Mouse (Mus musculus) CH12.LX (cell line): ENCODE measurements around the gene Cpne5. TPM values are rescaled to one million over a fixed set of nuclear protein-coding genes. Genes with fewer than 3 reads are reported as not detected.

Source experiments
- DNase-seq: peaks from one replicate; pipeline ENCODE4 v3.0.0-alpha.2; 2013; ENCODE audit errors: extremely low read depth
- H3K27ac ChIP-seq: 2 replicates; pipeline ENCODE4 v1.5.1; 2012; ENCODE audit warnings: low read depth, mild to moderate bottlenecking, control low read depth, moderate library complexity; ENCODE audit not compliant: insufficient read depth
- H3K27me3 ChIP-seq: replicated peaks from 2 replicates; pipeline ENCODE3; 2012; ENCODE audit warnings: inconsistent platforms
- H3K36me3 ChIP-seq, 2 experiments: replicated peaks in 1 of 2; 2 replicates each; pipeline versions ENCODE3 to v1.6.1; 2012; ENCODE audit warnings: inconsistent platforms in 1 of 2, low read length in 1 of 2, mild to moderate bottlenecking in 1 of 2, mixed read lengths in 1 of 2, moderate library complexity in 1 of 2; ENCODE audit not compliant: control insufficient read depth in 1 of 2, insufficient read depth in 1 of 2
- H3K4me1 ChIP-seq, 2 experiments: 2 replicates each; pipeline ENCODE4 v1.6.1; 2012; ENCODE audit warnings: inconsistent platforms in 1 of 2, moderate library complexity in 1 of 2; ENCODE audit not compliant: insufficient read depth in 2 of 2, control insufficient read depth in 1 of 2
- H3K4me2 ChIP-seq: 2 replicates; pipeline ENCODE4 v1.6.1; 2012; ENCODE audit warnings: low read depth, mild to moderate bottlenecking, control low read depth; ENCODE audit not compliant: poor library complexity, insufficient read depth, severe bottlenecking
- H3K4me3 ChIP-seq, 3 experiments: fragments of 150-350 bp in 1 of 3; sonication (generic) in 1 of 3; replicated peaks in 1 of 3; 2 replicates each; pipeline versions ENCODE3 to v1.5.1; 2011 to 2012; ENCODE audit warnings: low read depth in 2 of 3, low read length in 2 of 3, mild to moderate bottlenecking in 2 of 3, moderate library complexity in 2 of 3, control low read depth in 1 of 3, improper control_type of control experiment in 1 of 3, inconsistent platforms in 1 of 3, mixed read lengths in 1 of 3; ENCODE audit not compliant: poor library complexity in 1 of 3
- H3K79me2 ChIP-seq: replicated peaks from 2 replicates; pipeline ENCODE4 v1.6.1; 2012; ENCODE audit warnings: mild to moderate bottlenecking, moderate library complexity; ENCODE audit not compliant: control insufficient read depth, poor library complexity, insufficient read depth, severe bottlenecking; ENCODE audit errors: extremely low read depth
- H3K9ac ChIP-seq: 2 replicates; pipeline ENCODE4 v1.6.1; 2012; ENCODE audit warnings: low read depth, mild to moderate bottlenecking, control low read depth, moderate library complexity; ENCODE audit not compliant: insufficient read depth
- H3K9me3 ChIP-seq: replicated peaks from 2 replicates; pipeline ENCODE3; 2012; ENCODE audit warnings: low read length, inconsistent platforms, mixed read lengths
- BHLHE40 ChIP-seq: IDR thresholded peaks from 2 replicates; pipeline ENCODE4 v1.6.1; 2011; ENCODE audit warnings: mild to moderate bottlenecking, low read depth, low read length, improper control_type of control experiment
- CTCF ChIP-seq, 2 experiments: IDR thresholded peaks in 1 of 2; conservative IDR thresholded peaks in 1 of 2; 2 replicates each; pipeline ENCODE4 v1.5.1; 2011 to 2012; ENCODE audit warnings: low read depth in 2 of 2, low read length in 2 of 2, improper control_type of control experiment in 1 of 2, inconsistent platforms in 1 of 2, mild to moderate bottlenecking in 1 of 2, moderate library complexity in 1 of 2
- E2F4 ChIP-seq: IDR thresholded peaks from 2 replicates; pipeline ENCODE4 v1.6.1; 2011; ENCODE audit warnings: low read depth, low read length, improper control_type of control experiment; ENCODE audit not compliant: insufficient replicate concordance
- ELF1 ChIP-seq: IDR thresholded peaks from 2 replicates; pipeline ENCODE4 v1.6.1; 2014; ENCODE audit warnings: low read depth, mild to moderate bottlenecking, inconsistent platforms, low read length, improper control_type of control experiment
- HCFC1 ChIP-seq: IDR thresholded peaks from 2 replicates; pipeline ENCODE4 v1.6.1; 2012; ENCODE audit warnings: low read depth, mild to moderate bottlenecking, inconsistent platforms, low read length, improper control_type of control experiment
- IRF4 ChIP-seq: IDR thresholded peaks from 2 replicates; pipeline ENCODE4 v1.6.1; 2014; ENCODE audit warnings: low read depth, mild to moderate bottlenecking, inconsistent platforms, low read length, improper control_type of control experiment
- KAT2A ChIP-seq: IDR thresholded peaks from 2 replicates; pipeline ENCODE4 v1.6.1; 2012; ENCODE audit warnings: low read length, improper control_type of control experiment, inconsistent platforms; ENCODE audit not compliant: insufficient replicate concordance
- MAZ ChIP-seq: IDR thresholded peaks from 2 replicates; pipeline ENCODE4 v1.6.1; 2012; ENCODE audit warnings: low read depth, mild to moderate bottlenecking, inconsistent platforms, low read length, improper control_type of control experiment, moderate library complexity
- MEF2A ChIP-seq: IDR thresholded peaks from 2 replicates; pipeline ENCODE4 v1.6.1; 2014; ENCODE audit warnings: low read depth, mild to moderate bottlenecking, inconsistent platforms, low read length, improper control_type of control experiment, borderline replicate concordance
- MYC ChIP-seq: IDR thresholded peaks from 2 replicates; pipeline ENCODE4 v1.6.1; 2011; ENCODE audit warnings: low read depth, mild to moderate bottlenecking, improper control_type of control experiment, low read length
- NELFE ChIP-seq: IDR thresholded peaks from 2 replicates; pipeline ENCODE4 v1.6.1; 2011; ENCODE audit warnings: low read depth, low read length, improper control_type of control experiment
- POLR2A ChIP-seq: IDR thresholded peaks from 2 replicates; pipeline ENCODE4 v1.6.1; 2011; ENCODE audit warnings: low read depth, mild to moderate bottlenecking, improper control_type of control experiment, low read length
- POLR2AphosphoS2 ChIP-seq: IDR thresholded peaks from 2 replicates; pipeline ENCODE4 v1.6.1; 2011; ENCODE audit warnings: low read depth, low read length, improper control_type of control experiment
- RCOR1 ChIP-seq: conservative IDR thresholded peaks from 2 replicates; pipeline ENCODE4 v1.6.1; 2012; ENCODE audit warnings: low read depth, mild to moderate bottlenecking, inconsistent platforms, low read length, improper control_type of control experiment
- SIN3A ChIP-seq: IDR thresholded peaks from 2 replicates; pipeline ENCODE4 v1.6.1; 2012; ENCODE audit warnings: low read length, improper control_type of control experiment, inconsistent platforms
- SMC3 ChIP-seq: IDR thresholded peaks from 2 replicates; pipeline ENCODE4 v1.6.1; 2011; ENCODE audit warnings: low read depth, low read length, improper control_type of control experiment
- TBP ChIP-seq: conservative IDR thresholded peaks from 2 replicates; pipeline ENCODE4 v1.6.1; 2011; ENCODE audit warnings: low read depth, low read length, improper control_type of control experiment
- TCF12 ChIP-seq: IDR thresholded peaks from 2 replicates; pipeline ENCODE4 v1.6.1; 2014; ENCODE audit warnings: low read depth, mild to moderate bottlenecking, inconsistent platforms, low read length, improper control_type of control experiment
- UBTF ChIP-seq: IDR thresholded peaks from 2 replicates; pipeline ENCODE4 v1.6.1; 2012; ENCODE audit warnings: low read depth, mild to moderate bottlenecking, inconsistent platforms, low read length, improper control_type of control experiment, moderate library complexity
- USF2 ChIP-seq: conservative IDR thresholded peaks from 2 replicates; pipeline ENCODE4 v1.6.1; 2011; ENCODE audit warnings: low read depth, low read length, improper control_type of control experiment
- ZKSCAN1 ChIP-seq: IDR thresholded peaks from 2 replicates; pipeline ENCODE4 v1.6.1; 2012; ENCODE audit warnings: low read depth, inconsistent platforms, low read length, improper control_type of control experiment, borderline replicate concordance
- ZMIZ1 ChIP-seq: IDR thresholded peaks from 2 replicates; pipeline ENCODE4 v1.6.1; 2012; ENCODE audit warnings: low read depth, mild to moderate bottlenecking, inconsistent platforms, low read length, improper control_type of control experiment
- ZNF384 ChIP-seq: IDR thresholded peaks from 2 replicates; pipeline ENCODE4 v1.6.1; 2012; ENCODE audit warnings: low read depth, low read length, improper control_type of control experiment, inconsistent platforms
- dilution Hi-C: fragments of 300-500 bp; cut with MboI; formaldehyde crosslinking; loops from 2 replicates; pipeline ENCODE4 v1.14.3; 2020; ENCODE audit warnings: low sequenced_read_pairs; ENCODE audit not compliant: extremely low pct_unique_long_range_greater_than_20kb, extremely low pct_ligation_motif_present
- in situ Hi-C: fragments of 300-500 bp; cut with MboI; formaldehyde crosslinking; loops from 3 replicates; pipeline ENCODE4 v1.14.3; 2019; ENCODE audit warnings: low sequenced_read_pairs, low pct_ligation_motif_present, low pct_unique_long_range_greater_than_20kb, mixed read lengths
- polyA plus RNA-seq: library from polyadenylated mRNA; unstranded; fragments of >175 nt; gene quantifications from 2 replicates; pipeline ENCODE4 v1.2.1, GENCODE M21; 2012; ENCODE audit warnings: low read depth; ENCODE audit not compliant: insufficient read length
- total RNA-seq, 2 experiments: library from RNA; depleted of rRNA; stranded (reverse); fragments of 300-350 nt in 1 of 2; fragments of >200 nt in 1 of 2; gene quantifications; 2 replicates each; pipeline ENCODE4 v1.2.3; 2012 to 2014

Gene Cpne5
- total and polyA plus RNA-seq, 3 experiments = 0.68 to 1.9 (median 1.3) TPM

DNA sequence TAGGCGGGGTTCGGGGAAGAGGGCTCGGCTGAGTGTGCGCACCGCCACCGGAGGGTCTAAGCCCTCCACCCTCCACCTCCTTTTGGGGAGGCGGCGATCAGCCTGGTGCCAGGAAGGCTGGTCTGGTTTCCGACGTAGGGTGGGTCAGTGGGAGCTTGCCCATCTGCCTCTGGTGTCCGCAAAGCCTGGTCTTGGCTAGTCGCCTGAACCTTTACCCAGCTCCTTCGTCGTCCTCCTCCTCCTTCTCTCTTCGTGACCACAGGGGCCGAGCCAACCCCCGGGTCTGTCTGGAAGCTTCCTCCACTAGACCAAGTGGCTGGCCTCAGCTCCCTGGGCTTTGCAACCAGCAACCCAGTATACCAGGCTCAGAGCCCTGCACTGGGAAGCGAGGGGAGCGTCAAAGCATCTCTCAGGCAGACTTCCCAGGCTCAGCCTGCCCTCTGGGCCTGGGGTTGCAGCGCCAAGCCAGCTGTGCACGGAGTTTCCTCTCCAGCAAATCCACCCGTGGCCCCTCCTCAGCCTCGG, 516 bp upstream of the Cpne5 start:
- Histone ChIP-seq H3K9ac (no peak overlapping the region), H3K4me3 (no peak overlapping the region), H3K36me3 (no peaks in the 10 kb centered on the region), H3K4me1 (peaks cover 0 to 7% of the 10 kb centered on the region in 2 experiments; a peak in 1 of 4 replicates), H3K4me2 (no peak overlapping the region), H3K9me3 (no peaks in the 10 kb centered on the region), H3K27me3 (peaks cover 13% of the 10 kb centered on the region), H3K27ac (no peak overlapping the region), H3K79me2 (no peaks in the 10 kb centered on the region)
- in situ Hi-C loops = no loop called here
- dilution Hi-C loops = no loop called here
- no peak for DNase-seq
- TF ChIP-seq POLR2A = no peak
- no peak for TF ChIP-seq ZMIZ1
- TF ChIP-seq MEF2A = no peak
- no peak for TF ChIP-seq ZKSCAN1
- no peak for TF ChIP-seq TBP
- no peak for TF ChIP-seq CTCF (conservative IDR thresholded peaks at IDR 0.05 in 1 of 2, IDR thresholded peaks at IDR 0.05 in 1 of 2; ENCODE audit: low read depth in 2 of 2, low read length in 2 of 2)
- TF ChIP-seq POLR2AphosphoS2 = no peak
- no peak for TF ChIP-seq MAZ

DNA sequence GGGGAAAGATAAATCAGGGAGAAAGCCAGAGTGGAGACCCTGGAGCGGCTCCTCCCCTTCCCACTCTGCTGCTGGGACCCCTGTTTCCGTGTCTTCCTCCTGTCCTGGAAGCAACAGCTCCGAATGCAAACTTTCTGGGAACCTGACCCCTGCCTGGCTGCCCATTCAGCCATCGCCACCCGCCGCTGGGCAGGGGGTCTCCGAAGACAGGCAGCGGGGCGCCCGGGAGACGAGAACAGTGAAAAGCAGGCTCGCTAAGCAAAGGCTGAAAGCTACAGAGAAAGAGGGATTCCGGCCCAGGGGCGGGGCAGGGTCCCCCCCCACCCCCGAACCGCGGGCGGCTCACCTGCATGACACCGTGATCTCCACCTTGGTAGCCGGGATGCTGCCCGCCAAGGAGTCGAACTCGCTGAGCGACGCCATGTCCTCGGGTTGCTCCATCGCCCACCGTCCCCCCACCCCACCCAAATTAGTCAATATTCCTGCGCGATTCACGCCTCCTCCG, 648 bp downstream of the Cpne5 start:
- TF ChIP-seq MYC = no peak
- no peak for TF ChIP-seq UBTF
- no peak for TF ChIP-seq E2F4
- TF ChIP-seq RCOR1 = no peak
- TF ChIP-seq POLR2A = no peak
- in situ Hi-C loops (no loop called here), dilution Hi-C loops (no loop called here)
- Histone ChIP-seq H3K4me2 (no peak overlapping the region), H3K27ac (no peak overlapping the region), H3K27me3 (peaks cover 15% of the 10 kb centered on the region), H3K4me3 (no peak overlapping the region), H3K4me1 (peaks cover 0 to 7% of the 10 kb centered on the region in 2 experiments; a peak in 1 of 4 replicates), H3K79me2 (no peaks in the 10 kb centered on the region), H3K36me3 (no peaks in the 10 kb centered on the region), H3K9ac (no peak overlapping the region), H3K9me3 (no peaks in the 10 kb centered on the region)
- DNase-seq = no peak

DNA sequence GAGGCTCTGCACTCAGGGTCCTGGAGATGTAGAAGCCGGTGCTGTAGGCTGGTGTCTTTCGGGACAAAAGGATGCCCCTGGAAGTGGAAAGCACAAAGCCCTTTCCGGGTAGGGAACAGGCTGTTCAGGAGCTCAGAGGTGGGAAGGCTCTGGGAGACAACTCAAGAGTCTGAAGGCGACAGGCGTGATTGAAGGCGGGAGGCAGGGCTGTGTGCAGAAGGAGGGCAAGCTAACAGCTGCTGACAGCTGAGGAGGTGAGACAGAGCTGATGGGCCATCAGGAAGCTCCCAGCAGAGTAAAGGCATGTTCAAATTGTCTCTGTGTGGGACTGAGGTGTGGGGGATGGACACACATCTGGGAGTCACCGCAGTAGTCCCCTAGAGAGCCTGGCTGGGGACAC, 1.9 kb downstream of the Cpne5 start:
- H3K4me2 ChIP-seq = no peak overlapping the region
- H3K36me3 ChIP-seq = no peaks in the 10 kb centered on the region
- H3K9ac ChIP-seq = no peak overlapping the region
- no peak for DNase-seq
- H3K79me2 ChIP-seq = no peaks in the 10 kb centered on the region
- H3K27me3 ChIP-seq = peaks cover 15% of the 10 kb centered on the region
- no peak overlapping the region for H3K27ac ChIP-seq
- no peaks in the 10 kb centered on the region for H3K9me3 ChIP-seq
- in situ Hi-C loops = no loop called here
- TF ChIP-seq ELF1 (no peak), UBTF (no peak), TCF12 (no peak), BHLHE40 (no peak), HCFC1 (no peak), KAT2A (no peak), POLR2AphosphoS2 (no peak), ZMIZ1 (no peak), CTCF (conservative IDR thresholded peaks at IDR 0.05 in 1 of 2, IDR thresholded peaks at IDR 0.05 in 1 of 2; ENCODE audit: low read depth in 2 of 2, low read length in 2 of 2) (no peak), USF2 (no peak), SMC3 (no peak), POLR2A (no peak), NELFE (no peak), SIN3A (no peak), ZNF384 (no peak), IRF4 (no peak)
- dilution Hi-C loops = no loop called here
- peaks cover 0 to 7% of the 10 kb centered on the region in 2 experiments; a peak in 1 of 4 replicates for H3K4me1 ChIP-seq
- no peak overlapping the region for H3K4me3 ChIP-seq
